Mouse (Mus musculus) forebrain, embryonic 12.5 days (tissue): Measurements from ENCODE around the gene Apom. TPM values are rescaled to one million over a fixed set of nuclear protein-coding genes. Genes with fewer than 3 reads are reported as not detected.

Experiments
- ATAC-seq: fragments of 200-750 bp; cut with Nextera tagmentation; 2 replicates; pipeline ENCODE4 v1.8.0; 2017; ENCODE audit warnings: moderate TSS enrichment; ENCODE audit not compliant: low FRiP score
- H3K27ac ChIP-seq: fragments of 300-500 bp; sonication (generic); 2 replicates; pipeline ENCODE4 v1.5.1; 2016; ENCODE audit warnings: mild to moderate bottlenecking
- H3K27me3 ChIP-seq: fragments of 300-500 bp; sonication (generic); 2 replicates; pipeline ENCODE4 v1.6.1; 2016; ENCODE audit warnings: mild to moderate bottlenecking
- H3K36me3 ChIP-seq: fragments of 300-500 bp; sonication (generic); replicated peaks from 2 replicates; pipeline ENCODE4 v1.6.1; 2016; ENCODE audit warnings: mild to moderate bottlenecking
- H3K4me1 ChIP-seq: fragments of 300-500 bp; sonication (generic); 2 replicates; pipeline ENCODE4 v1.6.1; 2016
- H3K4me2 ChIP-seq: fragments of 300-500 bp; sonication (generic); 2 replicates; pipeline ENCODE4 v1.6.1; 2016; ENCODE audit warnings: mild to moderate bottlenecking, moderate library complexity
- H3K4me3 ChIP-seq: fragments of 300-500 bp; sonication (generic); replicated peaks from 2 replicates; pipeline ENCODE4 v1.5.1; 2016; ENCODE audit warnings: mild to moderate bottlenecking
- H3K9ac ChIP-seq: fragments of 300-500 bp; sonication (generic); 2 replicates; pipeline ENCODE4 v1.6.1; 2016; ENCODE audit warnings: mild to moderate bottlenecking
- H3K9me3 ChIP-seq: fragments of 300-500 bp; sonication (generic); 2 replicates; pipeline ENCODE4 v1.6.1; 2016
- WGBS: fragments of 180-500 bp; shearing (Covaris S2); methylation state at CpG from one replicate; pipeline ENCODE4 v1.1.7; 2016; 5-methylcytosine and 5-hydroxymethylcytosine counted together
- polyA plus RNA-seq: library from polyadenylated mRNA; unstranded; fragments of >200 nt; fragmentation: Nextera tagmentation; extraction: Ambion mirVana; gene quantifications from 2 replicates; pipeline ENCODE4 v1.2.1, GENCODE M21; 2016

The Apom gene
- polyA plus RNA-seq, 1 experiment from 2014 or later: 0.63 TPM

GRCm38 (mm10) chr17:35085208-35085865 is 46.5 kb downstream of the Apom start, which contains the start of gene Ly6g6f:
TSS of gene Ly6g6f (minus strand) at chr17:35085610.
- Histone ChIP-seq H3K9me3 (no peaks in the 10 kb centered on the region), H3K4me3 (no peak within 1 kb of the TSS), H3K4me1 (peaks cover 7% of the 10 kb centered on the region), H3K36me3 (no peaks in the 10 kb centered on the region), H3K27me3 (peaks cover 9% of the 10 kb centered on the region; the same call in 1 of the 2 replicates), H3K4me2 (no peak within 1 kb of the TSS), H3K9ac (no peak within 1 kb of the TSS), H3K27ac (no peak within 1 kb of the TSS)
- ATAC-seq: no peak
- 87% methylated on average over 7 of the region's 7 CpGs for WGBS

- Histone ChIP-seq H3K36me3 (no peaks in the 10 kb centered on the region), H3K4me2 (no peak overlapping the region), H3K27ac (no peak overlapping the region), H3K9me3 (no peaks in the 10 kb centered on the region), H3K4me1 (no peaks in the 10 kb centered on the region), H3K9ac (no peak overlapping the region), H3K4me3 (no peak overlapping the region), H3K27me3 (peaks cover 13% of the 10 kb centered on the region; the same call in 1 of the 2 replicates)
- WGBS: 90% methylated on average over 3 of the region's 3 CpGs
- ATAC-seq: no peak
These were observed 47.8 kb downstream of the Apom start for GRCm38 (mm10) chr17:35083929-35084497.

GRCm38 (mm10) chr17:35082841-35083576 is 48.8 kb downstream of the Apom start:
- no peak overlapping the region for H3K4me3 ChIP-seq
- H3K4me1 ChIP-seq: peaks cover 2% of the 10 kb centered on the region; the same call in 1 of the 2 replicates
- peaks cover 20% of the 10 kb centered on the region; the same call in 1 of the 2 replicates for H3K27me3 ChIP-seq
- H3K27ac ChIP-seq: no peak overlapping the region
- no peak for ATAC-seq
- H3K4me2 ChIP-seq: no peak overlapping the region
- no peaks in the 10 kb centered on the region for H3K36me3 ChIP-seq
- H3K9me3 ChIP-seq: no peaks in the 10 kb centered on the region
- no peak overlapping the region for H3K9ac ChIP-seq
- WGBS: 85% methylated on average over 16 of the region's 16 CpGs

GRCm38 (mm10) chr17:35080710-35081109 is 51.1 kb downstream of the Apom start:
- Histone ChIP-seq H3K27me3 (peaks cover 35% of the 10 kb centered on the region; the same call in 1 of the 2 replicates), H3K27ac (no peak overlapping the region), H3K36me3 (no peaks in the 10 kb centered on the region), H3K9ac (no peak overlapping the region), H3K4me3 (no peak overlapping the region), H3K4me1 (peaks cover 21% of the 10 kb centered on the region), H3K9me3 (no peaks in the 10 kb centered on the region), H3K4me2 (no peak overlapping the region)
- 75% methylated on average over 4 of the region's 4 CpGs for WGBS
- no peak for ATAC-seq

- WGBS: 69% methylated on average over 6 of the region's 6 CpGs
- Histone ChIP-seq H3K9me3 (no peaks in the 10 kb centered on the region), H3K4me1 (peaks cover 21% of the 10 kb centered on the region), H3K4me2 (no peak overlapping the region), H3K27me3 (peaks cover 34% of the 10 kb centered on the region; the same call in 1 of the 2 replicates), H3K27ac (no peak overlapping the region), H3K9ac (no peak overlapping the region), H3K36me3 (no peaks in the 10 kb centered on the region), H3K4me3 (no peak overlapping the region)
- ATAC-seq: no peak
These were observed 51.6 kb downstream of the Apom start for GRCm38 (mm10) chr17:35080248-35080647.

GRCm38 (mm10) chr17:35079778-35080177 is 52.1 kb downstream of the Apom start:
- Histone ChIP-seq H3K27ac (no peak overlapping the region), H3K36me3 (no peaks in the 10 kb centered on the region), H3K4me1 (peaks cover 21% of the 10 kb centered on the region), H3K9ac (no peak overlapping the region), H3K4me2 (no peak overlapping the region), H3K4me3 (no peak overlapping the region), H3K9me3 (no peaks in the 10 kb centered on the region), H3K27me3 (peaks cover 33% of the 10 kb centered on the region; the same call in 1 of the 2 replicates)
- WGBS: 70% methylated on average over 9 of the region's 9 CpGs
- no peak for ATAC-seq

Other genes with a start within 250 kb of the Apom start
- gene C2, start 233.8 kb downstream of the Apom start, polyA plus RNA-seq: 1.3 and 1.6 TPM in 2 replicates
- gene Ehmt2, start 233.6 kb downstream of the Apom start, polyA plus RNA-seq: 111 and 114 TPM in 2 replicates
- not detected in 2 replicates for gene Slc44a4, start 217.6 kb downstream of the Apom start, polyA plus RNA-seq
- gene Neu1, start 200.8 kb downstream of the Apom start, polyA plus RNA-seq: 16.2 and 16.9 TPM in 2 replicates
- 0.11 and 0.21 TPM in 2 replicates for gene Hspa1b, start 172.8 kb downstream of the Apom start, polyA plus RNA-seq
- gene Gm20481, start 162.1 kb downstream of the Apom start, polyA plus RNA-seq: not detected in 2 replicates
- 2.0 and 2.3 TPM in 2 replicates for gene Hspa1a, start 159.9 kb downstream of the Apom start, polyA plus RNA-seq
- gene Hspa1l, start 159.3 kb downstream of the Apom start, polyA plus RNA-seq: 1.2 and 1.3 TPM in 2 replicates
- 226 and 238 TPM in 2 replicates for gene Lsm2, start 150.2 kb downstream of the Apom start, polyA plus RNA-seq
- gene Vars, start 131.1 kb downstream of the Apom start, polyA plus RNA-seq: 158 and 159 TPM in 2 replicates
- gene Vwa7, start 115.5 kb downstream of the Apom start, polyA plus RNA-seq: 0.17 and 0.27 TPM in 2 replicates
- 7.4 and 7.7 TPM in 2 replicates for gene Sapcd1, start 104.0 kb downstream of the Apom start, polyA plus RNA-seq
- gene Msh5, start 85.3 kb downstream of the Apom start, polyA plus RNA-seq: 5.3 and 5.6 TPM in 2 replicates
- gene Clic1, start 82.1 kb downstream of the Apom start, polyA plus RNA-seq: 152 and 155 TPM in 2 replicates
- 513 and 534 TPM in 2 replicates for gene Ddah2, start 73.0 kb downstream of the Apom start, polyA plus RNA-seq
- not detected in 2 replicates for gene Ly6g6c, start 66.7 kb downstream of the Apom start, polyA plus RNA-seq
- 0.40 and 0.54 TPM in 2 replicates for gene Mpig6b, start 65.9 kb downstream of the Apom start, polyA plus RNA-seq
- gene Ly6g6e, start 55.1 kb downstream of the Apom start, polyA plus RNA-seq: 0.28 and 0.50 TPM in 2 replicates
- 0.29 and 1.6 TPM in 2 replicates for gene Ly6g6d, start 54.0 kb downstream of the Apom start, polyA plus RNA-seq
- 0.17 and 0.18 TPM in 2 replicates for gene Ly6g6f, start 46.4 kb downstream of the Apom start, polyA plus RNA-seq
- 59.2 and 70.7 TPM in 2 replicates for gene Abhd16a, start 42.8 kb downstream of the Apom start, polyA plus RNA-seq
- gene Ly6g5c, start 23.8 kb downstream of the Apom start, polyA plus RNA-seq: not detected in 2 replicates
- gene Ly6g5b, start 16.6 kb downstream of the Apom start, polyA plus RNA-seq: 0.96 and 1.5 TPM in 2 replicates
- 27.4 and 28.1 TPM in 2 replicates for gene Gpank1, start 10.6 kb downstream of the Apom start, polyA plus RNA-seq
- gene Csnk2b, start 10.0 kb downstream of the Apom start, polyA plus RNA-seq: 283 and 284 TPM in 2 replicates
- 5.3 and 7.2 TPM in 2 replicates for gene D17H6S53E, start 5.7 kb downstream of the Apom start, polyA plus RNA-seq
- gene Bag6, start 3.1 kb upstream of the Apom start, polyA plus RNA-seq: 88.9 and 97.8 TPM in 2 replicates
- 221 and 231 TPM in 2 replicates for gene Prrc2a, start 32.8 kb upstream of the Apom start, polyA plus RNA-seq
- 4.3 and 4.9 TPM in 2 replicates for gene Aif1, start 44.0 kb upstream of the Apom start, polyA plus RNA-seq
- gene Lst1, start 56.4 kb upstream of the Apom start, polyA plus RNA-seq: 4.0 and 4.8 TPM in 2 replicates
- gene Ltb, start 62.4 kb upstream of the Apom start, polyA plus RNA-seq: not detected in 2 replicates
- gene Tnf, start 70.0 kb upstream of the Apom start, polyA plus RNA-seq: not detected in 2 replicates
- not detected in 2 replicates for gene Lta, start 73.3 kb upstream of the Apom start, polyA plus RNA-seq
- 0.41 TPM in 2 replicates for gene Gm16181, start 88.8 kb upstream of the Apom start, polyA plus RNA-seq
- 16.2 and 17.3 TPM in 2 replicates for gene Atp6v1g2, start 101.6 kb upstream of the Apom start, polyA plus RNA-seq
- gene Nfkbil1, start 103.7 kb upstream of the Apom start, polyA plus RNA-seq: 11.0 and 12.9 TPM in 2 replicates
- gene Ddx39b, start 109.7 kb upstream of the Apom start, polyA plus RNA-seq: 614 and 623 TPM in 2 replicates
- gene H2-D1, start 130.7 kb upstream of the Apom start, polyA plus RNA-seq: 37.2 and 39.2 TPM in 2 replicates
- gene H2-Q1, start 188.4 kb upstream of the Apom start, polyA plus RNA-seq: not detected in 2 replicates
- gene H2-Q2, start 210.2 kb upstream of the Apom start, polyA plus RNA-seq: not detected in 2 replicates
- 1.3 and 1.6 TPM in 2 replicates for gene H2-Q4, start 247.6 kb upstream of the Apom start, polyA plus RNA-seq